Mouse (Mus musculus) olfactory bulb, adult 2 months (tissue): Measurements from ENCODE around the gene Gm44579. TPM values are rescaled to one million over a fixed set of nuclear protein-coding genes. Genes with fewer than 3 reads are reported as not detected.

Experiments
- H3K27ac ChIP-seq: fragments of 200-500 bp; 2 replicates; pipeline ENCODE4 v1.5.1; 2012; ENCODE audit warnings: low read depth, low read length; ENCODE audit not compliant: insufficient read depth
- H3K4me1 ChIP-seq: fragments of 200-500 bp; 2 replicates; pipeline ENCODE4 v1.6.1; 2012; ENCODE audit warnings: low read length; ENCODE audit not compliant: control insufficient read depth, insufficient read depth
- H3K4me3 ChIP-seq: fragments of 200-500 bp; 2 replicates; pipeline ENCODE4 v1.5.1; 2012; ENCODE audit warnings: mild to moderate bottlenecking, low read depth, low read length, moderate library complexity; ENCODE audit not compliant: insufficient read depth
- CTCF ChIP-seq: fragments of 200-500 bp; IDR thresholded peaks from 2 replicates; pipeline ENCODE4 v1.5.1; 2012; ENCODE audit warnings: low read depth, mild to moderate bottlenecking, low read length, moderate library complexity; ENCODE audit not compliant: insufficient read depth
- POLR2A ChIP-seq: fragments of 200-500 bp; IDR thresholded peaks from 2 replicates; pipeline ENCODE4 v1.6.1; 2012; ENCODE audit warnings: mild to moderate bottlenecking, low read depth, low read length, moderate library complexity; ENCODE audit not compliant: insufficient read depth
- WGBS: fragments of 180-500 bp; shearing (Covaris S2); methylation state at CpG from one replicate; pipeline ENCODE4 v1.1.7; 2018; 5-methylcytosine and 5-hydroxymethylcytosine counted together
- polyA plus RNA-seq: library from polyadenylated mRNA; stranded (reverse); fragments of >200 nt; gene quantifications from 2 replicates; pipeline ENCODE4 v1.2.4, GENCODE M21; 2012; ENCODE audit warnings: low replicate concordance; ENCODE audit not compliant: missing spikeins, insufficient read depth, insufficient read length

The Gm44579 gene
- polyA plus RNA-seq, 1 experiment, result not detected

- 1% methylated on average over 36 of the region's 36 CpGs for WGBS
- TF ChIP-seq CTCF (no peak), POLR2A (no peak)
Measured at GRCm38 (mm10) chr15:98144861-98145507, 75.8 kb downstream of the Gm44579 start.

GRCm38 (mm10) chr15:98142515-98142914, 78.3 kb downstream of the Gm44579 start:
- TF ChIP-seq CTCF (no peak), POLR2A (no peak)
- Histone ChIP-seq H3K4me1 (peaks cover 4% of the 10 kb centered on the region; the same call in 1 of the 2 replicates), H3K4me3 (no peak overlapping the region), H3K27ac (no peak overlapping the region)
- 77% methylated on average over 10 of the region's 10 CpGs for WGBS

More at GRCm38 (mm10) chr15:98144861-98145507, 75.8 kb downstream of the Gm44579 start:
- Histone ChIP-seq H3K27ac (no peak overlapping the region), H3K4me1 (peaks cover 4% of the 10 kb centered on the region; the same call in 1 of the 2 replicates), H3K4me3 (peak overlapping the region; percentile 78)

DNA sequence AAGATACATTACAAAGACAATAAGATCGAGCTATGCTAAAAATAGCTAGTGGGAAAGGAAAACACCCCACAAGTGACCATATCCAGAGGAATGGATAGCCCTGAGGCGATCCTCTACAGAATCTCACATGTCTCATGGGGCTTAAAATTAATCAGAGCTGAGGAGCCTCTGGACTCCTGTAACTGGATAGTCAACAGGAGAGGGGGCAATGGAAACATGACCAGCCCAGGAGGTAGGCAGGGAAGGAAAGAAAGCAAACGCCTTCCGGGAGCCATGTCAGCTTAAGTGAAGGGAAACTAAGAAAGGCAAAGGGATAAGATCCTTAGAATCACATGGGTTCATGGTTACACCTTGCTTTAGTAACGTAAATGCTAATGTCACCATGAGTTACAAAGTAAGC, 80.0 kb downstream of the Gm44579 start:
- WGBS, result 92% methylated on average over 5 of the region's 5 CpGs
- Histone ChIP-seq H3K27ac (no peak overlapping the region), H3K4me1 (peaks cover 4% of the 10 kb centered on the region; the same call in 1 of the 2 replicates), H3K4me3 (no peak overlapping the region)
- no peak for TF ChIP-seq CTCF
- no peak for TF ChIP-seq POLR2A

DNA sequence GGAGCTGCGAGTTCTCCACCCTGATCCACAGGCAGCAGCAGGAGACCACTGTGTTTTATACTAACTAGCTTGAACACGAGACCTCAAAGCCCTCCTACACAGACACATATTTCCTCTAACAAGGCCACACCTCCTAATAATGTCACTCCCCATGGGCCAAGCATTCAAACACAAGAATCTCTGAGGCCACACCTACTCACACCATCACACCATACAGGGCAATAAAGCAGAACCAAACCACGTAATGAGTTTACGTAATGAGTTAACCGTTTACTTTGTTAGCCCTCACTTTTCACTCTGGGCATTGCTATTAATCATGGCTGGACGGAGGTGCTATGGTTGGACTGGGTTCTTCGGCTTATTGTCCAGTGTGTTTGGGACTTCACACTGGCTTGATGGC, 81.0 kb downstream of the Gm44579 start:
- Histone ChIP-seq H3K27ac (no peak overlapping the region), H3K4me1 (peaks cover 6% of the 10 kb centered on the region; the same call in 1 of the 2 replicates), H3K4me3 (no peak overlapping the region)
- 72% methylated on average over 7 of the region's 7 CpGs for WGBS
- TF ChIP-seq CTCF, result no peak
- TF ChIP-seq POLR2A, result no peak

GRCm38 (mm10) chr15:98136871-98137270, 83.9 kb downstream of the Gm44579 start:
- no peak overlapping the region for H3K27ac ChIP-seq
- no peak overlapping the region for H3K4me3 ChIP-seq
- 89% methylated on average over 9 of the region's 9 CpGs for WGBS
- TF ChIP-seq CTCF, result no peak
- no peak for TF ChIP-seq POLR2A
- H3K4me1 ChIP-seq, result peaks cover 5% of the 10 kb centered on the region; the same call in 1 of the 2 replicates

Other genes starting within 250 kb of the Gm44579 start
- not detected in 2 replicates for gene Col2a1, start 216.3 kb downstream of the Gm44579 start, polyA plus RNA-seq
- 219 TPM in 1 of 2 replicates, not detected in the other for gene Pfkm, start 128.4 kb downstream of the Gm44579 start, polyA plus RNA-seq
- gene Senp1, start 127.2 kb downstream of the Gm44579 start, polyA plus RNA-seq, result not detected in 2 replicates
- gene Asb8, start 55.4 kb downstream of the Gm44579 start, polyA plus RNA-seq, result not detected in 2 replicates
- not detected in 2 replicates for gene Ccdc184, start 53.8 kb downstream of the Gm44579 start, polyA plus RNA-seq
- not detected in 2 replicates for gene Olfr288, start 25.4 kb downstream of the Gm44579 start, polyA plus RNA-seq
- gene Olfr287, start 79 bp upstream of the Gm44579 start, polyA plus RNA-seq, result not detected in 2 replicates
- gene Olfr286, start 13.5 kb upstream of the Gm44579 start, polyA plus RNA-seq, result not detected in 2 replicates
- not detected in 2 replicates for gene H1fnt, start 36.3 kb upstream of the Gm44579 start, polyA plus RNA-seq
- not detected in 2 replicates for gene Zfp641, start 75.2 kb upstream of the Gm44579 start, polyA plus RNA-seq
- gene Olfr285, start 96.4 kb upstream of the Gm44579 start, polyA plus RNA-seq, result not detected in 2 replicates
- not detected in 2 replicates for gene Olfr284, start 120.0 kb upstream of the Gm44579 start, polyA plus RNA-seq
- gene Olfr283, start 160.0 kb upstream of the Gm44579 start, polyA plus RNA-seq, result not detected in 2 replicates
- not detected in 2 replicates for gene Olfr282, start 210.2 kb upstream of the Gm44579 start, polyA plus RNA-seq
- not detected in 2 replicates for gene Olfr281, start 231.6 kb upstream of the Gm44579 start, polyA plus RNA-seq
- gene OR5BS1P, start 248.9 kb upstream of the Gm44579 start, polyA plus RNA-seq, result not detected in 2 replicates